ENCODE assay signal across 9 mouse cellular contexts in genomic region chr8:104099347-104100099, GRCm38 (mm10). TPM values are rescaled to one million over a fixed set of nuclear protein-coding genes. Genes with fewer than 3 reads are reported as not detected.
DNase-seq lines count a peak whose midpoint lies in the region; ATAC-seq and TF ChIP-seq lines count a peak whose summit lies in the region.
"Had no signal": no experiment of that assay in that cellular context is flagged by ENCODE, and none has a peak within 500 bp of the region (broad histone marks: within the 10 kb centered on the region; RNA-seq: fewer than 3 reads in every experiment).

No protein-coding gene starts in this region.

- TF ChIP-seq CTCF in kidney, adult 2 months (conservative IDR thresholded peaks at IDR 0.05; ENCODE audit: insufficient read depth, insufficient read length, low read depth, low read length): no peak

- WGBS in kidney, adult 2 months: 54% methylated on average over 20 of the region's 20 CpGs
- 36% methylated on average over 20 of the region's 20 CpGs for WGBS in lung, embryonic 16.5 days

- no peaks in the 10 kb centered on the region for H3K27me3 ChIP-seq in kidney, adult 2 months (replicated peaks; ENCODE audit: control insufficient read depth, insufficient read depth, low read length)
- no peaks in the 10 kb centered on the region for H3K27me3 ChIP-seq in lung, embryonic 16.5 days (ENCODE audit: control insufficient read depth, insufficient read depth, low read depth, low read length)
- no peaks in the 10 kb centered on the region for H3K27me3 ChIP-seq in splenic B cell, adult 2 months (ENCODE audit: control insufficient read depth, insufficient read depth, low read length, poor library complexity, severe bottlenecking)
- H3K27me3 ChIP-seq: limb, embryonic 13.5 days had no signal

- no peak overlapping the region for H3K4me3 ChIP-seq in kidney, adult 2 months (ENCODE audit: insufficient read depth, low read depth, low read length)
- no peak overlapping the region for H3K4me3 ChIP-seq in lung, embryonic 16.5 days (ENCODE audit: low read length)
- H3K4me3 ChIP-seq: limb, embryonic 13.5 days had no signal

- TF ChIP-seq POLR2A in kidney, adult 2 months (IDR thresholded peaks at IDR 0.05; ENCODE audit: low read depth, low read length): no peak

- H3K27ac ChIP-seq in kidney, adult 2 months (ENCODE audit: insufficient read depth, low read depth, low read length): peak overlapping the region; percentile 2; the same call in 1 of the 2 replicates
- peak overlapping the region; percentile 87 for H3K27ac ChIP-seq in lung, embryonic 16.5 days (ENCODE audit: low read length)
- H3K27ac ChIP-seq: limb, embryonic 13.5 days had no signal

- DNase-seq in A20 (ENCODE audit: low read depth, low spot score): peak; percentile 57
- DNase-seq in ZHBTc4 (ENCODE audit: low read depth, low spot score): peak; percentile 9
- peak; percentile 26 for DNase-seq in gastrocnemius, postnatal 25 days
- DNase-seq in kidney, adult 2 months: peak; percentile 65
- peak; percentile 59 for DNase-seq in splenic B cell, adult 2 months (ENCODE audit: low read depth, low spot score)
- no peak for DNase-seq in urinary bladder, adult 2 months (ENCODE audit: low spot score)
- DNase-seq in embryo, embryonic 11 days: no peak

- no peaks in the 10 kb centered on the region for H3K36me3 ChIP-seq in kidney, adult 2 months (ENCODE audit: control insufficient read depth, insufficient read depth, low read length)
- no peaks in the 10 kb centered on the region for H3K36me3 ChIP-seq in lung, embryonic 16.5 days (ENCODE audit: control insufficient read depth, insufficient read depth, low read length)
- H3K36me3 ChIP-seq in splenic B cell, adult 2 months (ENCODE audit: control insufficient read depth, insufficient read depth, low read length, poor library complexity, severe bottlenecking): no peaks in the 10 kb centered on the region
- H3K36me3 ChIP-seq: limb, embryonic 13.5 days had no signal

- H3K4me1 ChIP-seq in kidney, adult 2 months (ENCODE audit: control insufficient read depth, insufficient read depth, low read length): no peaks in the 10 kb centered on the region
- peaks cover 15% of the 10 kb centered on the region for H3K4me1 ChIP-seq in lung, embryonic 16.5 days (replicated peaks; ENCODE audit: control insufficient read depth, insufficient read depth, low read length)

- no peak overlapping the region; the same call in 1 of the 2 replicates for H3K9ac ChIP-seq in lung, embryonic 16.5 days (ENCODE audit: low read length)
- H3K9ac ChIP-seq: limb, embryonic 13.5 days had no signal

- no peaks in the 10 kb centered on the region for H3K9me3 ChIP-seq in lung, embryonic 16.5 days (ENCODE audit: control insufficient read depth, low read length)
- H3K9me3 ChIP-seq: limb, embryonic 13.5 days had no signal

- peak overlapping the region; percentile 14; the same call in 1 of the 2 replicates for H3K4me2 ChIP-seq in lung, embryonic 16.5 days (ENCODE audit: low read depth, low read length)
- H3K4me2 ChIP-seq: limb, embryonic 13.5 days had no signal

- peak; percentile 64 for ATAC-seq in lung, embryonic 16.5 days (ENCODE audit: low read depth)

RNA-seq across cellular contexts. Expression of gene Cdh5, which starts 1.9 kb away (rescaled TPM):
- total RNA-seq in gastrocnemius, postnatal 25 days (2021): 10 to 100 TPM; 41.8 to 51.9 TPM
- polyA plus RNA-seq in kidney, adult 2 months (2012; rRNA removed): 45.1 and 48.5 TPM in 2 replicates
- polyA plus RNA-seq in lung, embryonic 16.5 days (2015; fragmentation: Nextera tagmentation; extraction: Ambion mirVana): 77.5 and 84.0 TPM in 2 replicates
- polyA plus RNA-seq in urinary bladder, adult 2 months (2012; rRNA removed): 15.9 and 29.1 TPM in 2 replicates

Comparison
In these comparisons a context has a peak if more than half of its experiments do, and no peak if none do; other contexts are left out.
1. DNase-seq: peak in A20 (single experiment), ZHBTc4 (single experiment), gastrocnemius, postnatal 25 days (single experiment), kidney, adult 2 months (single experiment) and splenic B cell, adult 2 months (single experiment); none in urinary bladder, adult 2 months (single experiment) and embryo, embryonic 11 days (single experiment).